Mouse (Mus musculus) embryonic facial prominence, embryonic 11.5 days (tissue): Measurements from ENCODE around the gene Psma6. TPM values are rescaled to one million over a fixed set of nuclear protein-coding genes. Genes with fewer than 3 reads are reported as not detected.

ENCODE experiments used
- ATAC-seq: fragments of 200-750 bp; cut with Nextera tagmentation; replicated peaks from 2 replicates; pipeline ENCODE4 v1.8.0; 2017; ENCODE audit warnings: low read depth; ENCODE audit not compliant: insufficient number of reproducible peaks, low FRiP score, low TSS enrichment
- DNase-seq: peaks from one replicate; pipeline ENCODE4 v3.0.0-alpha.2; 2015; ENCODE audit warnings: low spot score
- H3K27ac ChIP-seq: fragments of 300-500 bp; sonication (generic); replicated peaks from 2 replicates; pipeline ENCODE4 v1.5.1; 2014; ENCODE audit warnings: mild to moderate bottlenecking, low read depth, low read length, control low read depth
- H3K27me3 ChIP-seq: fragments of 300-500 bp; sonication (generic); 2 replicates; pipeline ENCODE4 v1.6.1; 2014; ENCODE audit warnings: mild to moderate bottlenecking, low read length, moderate library complexity, mixed read lengths; ENCODE audit not compliant: control insufficient read depth, insufficient read depth
- H3K36me3 ChIP-seq: fragments of 300-500 bp; sonication (generic); replicated peaks from 2 replicates; pipeline ENCODE4 v1.6.1; 2014; ENCODE audit warnings: low read depth, mild to moderate bottlenecking, low read length, moderate library complexity, mixed read lengths; ENCODE audit not compliant: control insufficient read depth, insufficient read depth
- H3K4me1 ChIP-seq: fragments of 300-500 bp; sonication (generic); 2 replicates; pipeline ENCODE4 v1.6.1; 2014; ENCODE audit warnings: low read length, mixed read lengths; ENCODE audit not compliant: control insufficient read depth, insufficient read depth
- H3K4me2 ChIP-seq: fragments of 300-500 bp; sonication (generic); 2 replicates; pipeline ENCODE4 v1.6.1; 2014; ENCODE audit warnings: low read depth, mild to moderate bottlenecking, control low read depth, low read length, moderate library complexity
- H3K4me3 ChIP-seq: fragments of 300-500 bp; sonication (generic); 2 replicates; pipeline ENCODE4 v1.5.1; 2014; ENCODE audit warnings: low read depth, low read length, control low read depth
- H3K9ac ChIP-seq: fragments of 300-500 bp; sonication (generic); replicated peaks from 2 replicates; pipeline ENCODE4 v1.6.1; 2014; ENCODE audit warnings: mild to moderate bottlenecking, control low read depth, low read length
- H3K9me3 ChIP-seq: fragments of 300-500 bp; sonication (generic); replicated peaks from 2 replicates; pipeline ENCODE4 v1.6.1; 2016; ENCODE audit warnings: mild to moderate bottlenecking, low read length, inconsistent platforms, mixed read lengths; ENCODE audit not compliant: control insufficient read depth
- WGBS: fragments of 180-500 bp; shearing (Covaris S2); extraction: QIAGEN DNeasy Blood & Tissue Kit; methylation state at CpG from one replicate; pipeline ENCODE4 v1.1.7; 2014; 5-methylcytosine and 5-hydroxymethylcytosine counted together
- polyA plus RNA-seq: library from polyadenylated mRNA; unstranded; fragments of >200 nt; fragmentation: Nextera tagmentation; extraction: Ambion mirVana; gene quantifications from 2 replicates; pipeline ENCODE4 v1.2.1, GENCODE M21; 2014

Psma6 gene
- polyA plus RNA-seq, 1 experiment from 2014 or later, result 533 TPM

- Histone ChIP-seq H3K27me3 (no peaks in the 10 kb centered on the region), H3K9ac (no peak overlapping the region), H3K36me3 (no peaks in the 10 kb centered on the region), H3K9me3 (no peaks in the 10 kb centered on the region), H3K27ac (no peak overlapping the region), H3K4me1 (peaks cover 9% of the 10 kb centered on the region), H3K4me2 (no peak overlapping the region), H3K4me3 (no peak overlapping the region)
- 77% methylated on average over 13 of the region's 13 CpGs for WGBS
- DNase-seq (no peak), ATAC-seq (no peak)
These were observed 53.3 kb downstream of the Psma6 start for GRCm38 (mm10) chr12:55437122-55437826.

- H3K9ac ChIP-seq, result no peak overlapping the region
- no peak overlapping the region for H3K4me3 ChIP-seq
- H3K4me1 ChIP-seq, result peaks cover 9% of the 10 kb centered on the region
- DNase-seq (no peak), ATAC-seq (no peak)
- 60% methylated on average over 10 of the region's 10 CpGs for WGBS
- H3K27ac ChIP-seq, result peak overlapping the region; percentile 53
- no peaks in the 10 kb centered on the region for H3K9me3 ChIP-seq
- H3K27me3 ChIP-seq, result no peaks in the 10 kb centered on the region
- H3K4me2 ChIP-seq, result no peak overlapping the region; the same call in 1 of the 2 replicates
- H3K36me3 ChIP-seq, result no peaks in the 10 kb centered on the region
These were observed 54.0 kb downstream of the Psma6 start for GRCm38 (mm10) chr12:55438058-55438457.

GRCm38 (mm10) chr12:55438611-55439137, 54.7 kb downstream of the Psma6 start:
- H3K4me1 ChIP-seq, result peaks cover 9% of the 10 kb centered on the region
- DNase-seq (peak; percentile 67), ATAC-seq (0 out of 2 replicates have a peak, but pooled peaks have one; percentile 30)
- H3K4me2 ChIP-seq, result peak overlapping the region; percentile 14; the same call in 1 of the 2 replicates
- H3K9ac ChIP-seq, result peak overlapping the region; percentile 4
- H3K27ac ChIP-seq, result peak overlapping the region; percentile 53
- 5% methylated on average over 11 of the region's 11 CpGs for WGBS
- no peak overlapping the region for H3K4me3 ChIP-seq
- H3K9me3 ChIP-seq, result no peaks in the 10 kb centered on the region
- no peaks in the 10 kb centered on the region for H3K27me3 ChIP-seq
- H3K36me3 ChIP-seq, result no peaks in the 10 kb centered on the region

- Histone ChIP-seq H3K27ac (no peak overlapping the region), H3K27me3 (no peaks in the 10 kb centered on the region), H3K9me3 (no peaks in the 10 kb centered on the region), H3K4me1 (peaks cover 9% of the 10 kb centered on the region), H3K4me2 (no peak overlapping the region), H3K4me3 (no peak overlapping the region), H3K36me3 (no peaks in the 10 kb centered on the region), H3K9ac (no peak overlapping the region)
- WGBS, result 69% methylated on average over 5 of the region's 5 CpGs
- ATAC-seq, result no peak
- no peak for DNase-seq
These were observed 56.4 kb downstream of the Psma6 start for GRCm38 (mm10) chr12:55440416-55440815.

- Histone ChIP-seq H3K4me2 (no peak overlapping the region), H3K27ac (no peak overlapping the region), H3K36me3 (no peaks in the 10 kb centered on the region), H3K9ac (no peak overlapping the region), H3K27me3 (no peaks in the 10 kb centered on the region), H3K9me3 (no peaks in the 10 kb centered on the region), H3K4me3 (no peak overlapping the region), H3K4me1 (peaks cover 15% of the 10 kb centered on the region)
- WGBS, result 96% methylated on average over 1 of the region's 1 CpGs
- no peak for DNase-seq
- no peak for ATAC-seq
These were observed 58.2 kb downstream of the Psma6 start for GRCm38 (mm10) chr12:55442245-55442644.

GRCm38 (mm10) chr12:55442861-55443850, 59.1 kb downstream of the Psma6 start:
- DNase-seq, result no peak
- H3K4me3 ChIP-seq, result no peak overlapping the region
- no peaks in the 10 kb centered on the region for H3K9me3 ChIP-seq
- ATAC-seq, result no peak
- H3K4me2 ChIP-seq, result no peak overlapping the region
- H3K27ac ChIP-seq, result no peak overlapping the region
- no peaks in the 10 kb centered on the region for H3K36me3 ChIP-seq
- WGBS, result 68% methylated on average over 9 of the region's 9 CpGs
- H3K4me1 ChIP-seq, result peaks cover 15% of the 10 kb centered on the region
- H3K27me3 ChIP-seq, result no peaks in the 10 kb centered on the region
- no peak overlapping the region for H3K9ac ChIP-seq

- H3K4me1 ChIP-seq, result peaks cover 9% of the 10 kb centered on the region
- H3K9me3 ChIP-seq, result no peaks in the 10 kb centered on the region
- H3K27ac ChIP-seq, result no peak overlapping the region
- H3K9ac ChIP-seq, result no peak overlapping the region
- H3K36me3 ChIP-seq, result no peaks in the 10 kb centered on the region
- DNase-seq (no peak), ATAC-seq (no peak)
- 92% methylated on average over 4 of the region's 4 CpGs for WGBS
- H3K4me2 ChIP-seq, result no peak overlapping the region
- H3K4me3 ChIP-seq, result no peak overlapping the region
- H3K27me3 ChIP-seq, result no peaks in the 10 kb centered on the region
These were observed 60.0 kb downstream of the Psma6 start for GRCm38 (mm10) chr12:55444031-55444451.
